Mouse (Mus musculus) monocyte, adult 5-6 weeks (primary cell): ENCODE measurements around the gene Mical3. TPM values are rescaled to one million over a fixed set of nuclear protein-coding genes. Genes with fewer than 3 reads are reported as not detected.

Source experiments
- ATAC-seq: fragments of 153-309, 156-312 bp; replicated peaks from 2 replicates; pipeline ENCODE4 v1.8.0; 2017; ENCODE audit warnings: mild to moderate bottlenecking; ENCODE audit not compliant: low TSS enrichment, insufficient number of reproducible peaks, severe bottlenecking, poor library complexity, low FRiP score
- total RNA-seq: library from RNA; stranded (forward); fragments of 200-1000, 200-491, 200-594 nt; gene quantifications from 3 replicates; pipeline ENCODE4 v1.2.3, GENCODE M21; 2017

The Mical3 gene
- total RNA-seq, 1 experiment from 2014 or later: 2.9 TPM

DNA sequence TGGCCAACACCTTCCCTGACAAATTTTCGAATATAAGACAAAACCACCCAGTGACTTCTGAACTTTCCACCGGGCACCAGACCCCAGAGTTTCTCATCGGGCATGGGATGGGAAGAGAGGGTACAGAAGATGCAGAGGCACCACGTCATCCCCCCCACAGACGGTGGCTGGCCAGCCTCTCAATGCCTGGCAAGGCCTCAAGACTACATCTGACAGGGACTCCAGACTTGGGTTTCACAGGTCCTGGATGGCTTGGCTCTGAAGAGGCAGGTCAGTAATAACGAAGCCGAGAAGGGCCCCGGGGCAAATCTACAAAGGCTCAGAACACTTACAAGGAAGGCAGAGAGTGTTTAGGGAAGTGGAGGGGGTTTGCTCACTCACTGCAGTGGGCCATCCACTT is 33.9 kb downstream of the Mical3 start:
- no peak for ATAC-seq

DNA sequence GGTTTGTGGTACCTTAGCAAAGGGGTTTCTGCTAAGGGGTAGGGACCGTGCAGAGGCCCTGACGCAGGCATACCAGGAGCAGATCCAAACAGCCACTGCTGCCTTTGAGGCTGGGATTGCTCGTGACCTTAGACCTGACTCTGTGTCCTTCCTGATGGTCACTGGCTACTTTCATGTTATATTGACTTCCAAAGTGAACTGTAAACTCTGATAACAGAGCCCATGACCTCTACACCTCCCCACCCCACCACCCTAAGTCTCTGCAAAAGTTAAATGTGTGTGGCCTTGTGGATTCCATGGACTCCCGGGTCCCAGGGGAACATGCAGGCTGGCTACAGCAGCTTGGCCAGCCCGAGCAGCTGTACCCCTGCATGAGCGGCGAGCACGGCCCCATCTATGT is 34.4 kb downstream of the Mical3 start:
- ATAC-seq: no peak

DNA sequence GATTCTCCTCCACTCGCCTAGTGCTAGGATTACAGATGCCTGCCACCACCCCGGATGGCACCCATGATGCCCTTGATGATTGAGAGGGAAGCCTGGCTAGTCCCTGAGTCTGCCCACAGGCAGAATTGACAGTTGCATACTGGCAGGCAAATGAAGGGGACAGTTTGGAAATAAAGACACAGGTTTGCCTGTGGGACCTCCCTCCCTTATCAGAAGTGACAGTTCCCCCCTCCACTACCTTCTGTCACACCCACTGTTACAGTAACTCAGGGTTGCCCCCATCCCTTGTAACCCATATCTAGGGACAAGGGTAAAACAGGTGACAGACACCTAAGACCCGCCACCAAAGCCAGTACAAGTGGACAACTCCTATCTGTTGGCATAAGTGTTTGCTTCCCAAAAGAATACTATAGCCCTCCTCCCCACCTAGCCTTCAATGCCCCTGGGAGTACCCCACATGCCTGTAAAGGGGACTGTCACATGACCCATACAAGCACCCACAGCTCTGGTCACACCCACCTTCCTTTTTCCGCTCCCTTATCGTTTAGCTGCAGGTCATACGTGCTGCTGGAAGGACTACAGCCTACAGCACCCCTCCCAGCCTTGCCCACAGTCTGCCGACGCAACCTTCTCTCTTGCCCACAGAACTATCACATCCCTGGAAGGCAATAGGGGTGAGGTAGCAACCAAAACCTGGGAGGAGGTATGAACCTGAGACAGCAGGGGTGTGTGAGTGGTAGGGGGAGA is 37.0 kb downstream of the Mical3 start:
- no peak for ATAC-seq

DNA sequence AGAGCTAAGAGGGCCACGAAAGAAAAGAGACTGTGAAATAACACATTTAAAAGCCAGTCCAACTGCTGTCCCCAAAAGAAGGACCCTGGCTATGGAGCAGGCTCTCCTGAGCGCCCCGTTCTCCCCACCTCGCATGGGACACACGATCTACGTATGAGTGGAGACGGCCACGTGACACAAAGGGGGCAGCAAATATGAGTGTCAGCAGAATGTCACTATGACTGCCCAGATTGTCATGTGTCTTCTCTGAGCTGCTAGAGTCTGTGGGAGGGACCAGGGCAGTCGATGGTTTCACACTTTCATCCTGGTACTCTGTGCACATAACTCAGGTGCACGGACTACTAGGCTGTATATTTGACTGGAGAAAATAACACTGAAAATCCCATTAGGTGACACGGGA is 40.0 kb downstream of the Mical3 start:
- no peak for ATAC-seq

DNA sequence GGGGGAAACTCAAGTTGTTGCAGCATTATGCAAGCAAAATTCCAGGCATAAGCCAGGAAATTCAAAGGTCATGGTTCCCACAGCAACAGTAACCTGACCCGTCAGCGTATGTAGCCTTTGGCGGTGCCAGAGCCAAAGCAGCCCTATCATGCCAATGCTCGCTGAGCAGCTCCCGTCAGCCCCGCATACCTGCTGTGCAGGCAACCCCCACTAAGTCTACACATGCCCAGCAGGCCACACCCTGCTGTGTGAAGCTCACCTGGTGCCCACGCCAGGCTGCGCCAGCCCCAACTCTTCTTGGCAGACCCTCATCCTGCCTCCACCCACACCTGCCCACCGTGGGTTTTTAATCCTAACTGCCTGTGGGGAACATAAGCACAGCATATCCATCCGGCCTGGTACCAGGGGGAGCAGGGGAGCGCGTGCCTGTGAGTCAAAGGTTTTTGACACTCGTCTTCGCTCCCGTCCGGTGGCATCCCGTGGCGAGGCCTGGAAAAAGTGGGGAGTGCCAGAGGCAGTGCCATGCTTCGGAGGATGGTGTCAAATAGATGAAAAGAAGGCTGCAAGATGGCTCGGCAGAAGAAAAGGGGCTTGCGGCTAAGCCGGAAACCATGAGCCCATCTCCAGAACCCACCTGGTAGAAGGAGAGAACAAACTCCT is 43.1 kb downstream of the Mical3 start:
- no peak for ATAC-seq

DNA sequence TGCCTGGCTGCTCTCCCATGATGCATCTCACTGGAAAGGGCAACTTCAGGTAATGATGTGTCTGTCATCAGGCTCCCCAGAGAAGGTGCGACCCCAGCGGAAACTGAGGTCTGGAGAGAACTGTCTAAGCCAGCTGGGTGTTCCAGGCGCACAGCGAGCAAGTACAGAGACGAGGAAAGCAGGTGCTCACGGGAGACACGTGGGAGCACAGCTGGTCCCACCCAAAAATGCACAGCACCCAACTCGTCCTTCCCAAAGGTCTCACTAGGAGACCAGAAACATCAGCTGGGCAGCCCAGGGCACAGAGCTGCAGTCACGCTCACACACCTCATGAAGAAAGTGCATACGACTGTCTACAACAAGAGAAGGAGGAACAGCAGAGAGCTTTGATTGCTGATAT is 43.7 kb downstream of the Mical3 start:
- ATAC-seq: no peak

DNA sequence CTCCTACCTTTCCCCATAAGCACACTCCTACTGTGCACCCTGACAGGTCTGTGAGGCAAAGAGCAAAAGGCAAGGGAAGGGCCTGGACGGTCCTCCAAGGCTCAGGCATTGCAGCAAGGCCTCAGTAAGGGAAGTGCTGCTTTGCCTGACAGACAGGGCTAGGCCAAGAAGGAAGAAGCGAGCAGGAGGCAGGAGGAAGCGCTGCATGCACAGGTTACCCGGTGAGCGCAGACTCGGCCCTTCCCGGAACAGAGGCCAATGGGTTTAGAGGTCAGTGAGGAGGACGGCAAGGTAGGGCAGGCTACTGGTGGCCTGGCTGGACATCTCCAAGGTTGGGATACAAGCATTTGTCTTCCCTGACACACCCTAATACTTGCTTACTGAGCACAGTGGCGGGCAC is 44.6 kb downstream of the Mical3 start:
- no peak for ATAC-seq

DNA sequence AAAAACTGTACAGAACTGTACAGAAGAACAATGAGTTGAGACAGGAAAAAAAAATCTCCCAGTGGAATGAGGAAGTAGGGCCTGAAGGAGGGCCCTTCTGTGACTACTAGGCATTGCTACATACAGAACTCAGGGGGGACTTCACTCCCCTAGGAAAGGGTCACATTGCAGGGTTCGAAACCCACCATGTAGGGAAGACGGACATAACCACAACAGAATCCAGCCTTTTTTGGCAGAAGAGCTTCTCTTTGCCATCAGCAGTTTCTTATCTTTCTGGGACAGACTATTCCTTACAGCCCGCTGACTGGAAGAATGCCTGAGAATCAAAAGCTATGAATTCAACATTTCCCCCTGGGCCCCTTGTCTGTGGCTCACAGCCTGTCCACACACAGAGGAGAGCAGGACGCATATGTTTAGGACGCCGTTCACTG is 46.7 kb downstream of the Mical3 start:
- no peak for ATAC-seq

DNA sequence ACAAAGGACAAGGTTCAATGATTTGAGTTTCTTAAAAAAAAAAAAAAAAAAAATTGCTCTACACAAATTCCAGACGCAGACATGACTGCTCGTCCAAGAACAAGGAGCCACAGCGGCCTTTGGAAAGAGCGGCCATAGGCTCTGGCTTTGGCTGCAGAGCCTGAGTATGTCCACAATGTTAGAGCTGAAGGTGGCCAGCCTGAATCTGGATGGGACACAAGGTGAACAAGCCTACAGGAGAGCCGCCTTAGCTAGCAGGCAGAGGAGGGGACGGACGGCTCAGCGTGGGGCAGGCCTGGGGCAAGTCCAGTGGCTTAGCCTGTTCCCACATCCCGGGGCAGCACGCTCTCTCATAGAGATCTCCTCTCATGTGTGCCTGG is 48.7 kb downstream of the Mical3 start:
- no peak for ATAC-seq

DNA sequence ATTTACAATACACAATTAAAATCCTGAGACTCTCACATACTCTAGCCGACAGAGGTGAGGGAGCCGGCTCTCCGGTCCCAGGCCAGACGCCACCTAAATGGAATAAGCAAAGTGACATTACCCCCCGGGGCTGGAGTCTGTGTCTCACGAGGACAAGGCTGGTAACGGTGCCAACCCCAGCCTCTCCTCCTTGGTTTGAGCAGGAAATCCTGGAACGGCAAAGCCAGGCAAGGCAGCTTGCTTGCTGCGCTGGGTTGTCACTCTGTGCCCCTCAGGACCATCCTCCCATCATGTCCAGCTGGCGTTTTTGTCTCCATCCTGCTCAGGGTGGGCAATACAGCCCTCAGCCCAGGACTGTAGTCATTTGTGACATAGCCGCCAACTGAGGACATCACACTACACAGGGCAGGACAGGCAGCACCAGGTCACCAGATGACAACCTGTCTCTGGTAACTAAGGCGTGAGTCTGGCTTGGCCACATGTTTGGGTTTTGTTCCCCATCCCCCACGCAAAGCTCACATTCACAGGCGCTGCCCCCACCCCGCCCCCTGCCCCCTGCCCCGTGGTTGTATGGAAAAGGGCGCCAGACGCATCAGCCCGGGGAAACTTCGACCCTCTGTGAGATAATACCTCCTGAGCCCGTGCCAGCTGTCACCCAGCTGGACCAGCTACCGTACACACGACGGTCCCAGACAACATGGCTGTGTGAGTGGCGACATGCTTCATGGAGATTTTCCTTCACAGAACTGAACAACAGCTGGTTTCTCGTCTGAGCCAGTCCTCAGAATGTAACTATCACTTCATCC is 49.3 kb downstream of the Mical3 start:
- no peak for ATAC-seq

DNA sequence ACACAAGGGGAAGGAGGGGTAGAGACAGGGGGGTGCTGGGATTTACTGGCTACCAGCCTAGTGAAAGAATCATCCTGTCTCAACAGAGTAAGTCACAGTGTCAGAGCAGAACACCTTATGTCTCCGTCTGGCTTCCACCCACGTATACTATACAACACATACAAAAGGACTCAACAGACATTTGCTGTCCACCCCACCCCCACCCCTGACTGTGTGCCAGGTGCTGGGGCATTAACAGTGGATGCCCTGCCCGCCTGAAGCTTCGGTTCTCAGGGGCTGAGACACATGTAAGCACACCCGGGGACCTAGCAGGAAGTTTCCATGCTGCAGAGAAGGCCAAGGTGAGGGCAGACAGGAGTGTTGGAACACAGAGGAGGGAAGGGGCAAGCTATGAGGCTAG is 52.6 kb downstream of the Mical3 start:
- no peak for ATAC-seq

DNA sequence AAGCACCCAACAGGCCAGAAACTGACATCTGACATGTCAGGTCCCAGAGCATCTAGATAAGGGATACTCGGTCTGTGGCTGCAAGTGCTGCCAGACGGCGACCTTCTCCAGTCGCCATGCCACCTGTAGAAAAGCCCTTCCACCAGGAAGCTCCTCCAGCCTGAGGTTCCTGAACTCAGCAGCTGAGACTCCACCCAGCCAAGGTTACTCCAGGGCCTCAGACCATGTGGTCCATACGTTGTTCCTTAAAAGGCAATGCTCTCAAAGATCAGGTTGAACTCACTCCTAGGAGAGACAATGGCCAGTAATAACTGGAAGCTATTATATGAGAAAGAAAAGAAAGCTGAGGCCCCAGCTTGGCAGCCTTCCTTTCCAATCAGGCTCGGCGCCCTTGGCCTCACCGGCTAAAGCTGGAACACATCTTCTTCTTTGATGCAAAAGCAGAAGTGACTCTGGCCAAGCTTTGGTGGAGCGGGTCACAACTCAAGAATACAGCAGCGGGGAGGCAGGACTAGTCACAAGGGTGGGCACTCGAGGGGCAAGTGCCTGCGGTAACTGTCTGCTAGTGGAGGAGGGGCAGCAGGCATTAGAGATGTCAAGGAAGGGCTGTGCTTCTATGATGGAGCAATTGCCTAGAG is 53.8 kb downstream of the Mical3 start:
- no peak for ATAC-seq

DNA sequence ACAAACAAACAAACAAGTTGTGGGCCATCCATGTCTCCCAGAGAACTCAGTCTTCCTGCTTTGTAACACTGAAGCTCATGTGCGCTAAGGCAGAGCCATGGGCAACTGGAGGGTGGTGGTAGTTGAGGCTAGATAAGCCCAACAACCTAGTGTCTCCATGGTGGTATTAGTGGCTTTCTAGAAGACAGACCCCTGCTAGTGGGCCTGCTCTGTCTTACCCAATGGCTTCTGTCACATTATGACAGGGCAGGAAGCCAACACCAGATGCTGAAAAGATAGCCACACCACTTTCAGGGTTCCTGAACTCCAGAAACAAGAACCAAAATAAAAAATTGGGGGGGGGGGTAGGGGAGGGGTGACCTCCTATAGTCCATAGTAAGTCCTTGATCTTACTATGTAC is 55.0 kb downstream of the Mical3 start:
- no peak for ATAC-seq

DNA sequence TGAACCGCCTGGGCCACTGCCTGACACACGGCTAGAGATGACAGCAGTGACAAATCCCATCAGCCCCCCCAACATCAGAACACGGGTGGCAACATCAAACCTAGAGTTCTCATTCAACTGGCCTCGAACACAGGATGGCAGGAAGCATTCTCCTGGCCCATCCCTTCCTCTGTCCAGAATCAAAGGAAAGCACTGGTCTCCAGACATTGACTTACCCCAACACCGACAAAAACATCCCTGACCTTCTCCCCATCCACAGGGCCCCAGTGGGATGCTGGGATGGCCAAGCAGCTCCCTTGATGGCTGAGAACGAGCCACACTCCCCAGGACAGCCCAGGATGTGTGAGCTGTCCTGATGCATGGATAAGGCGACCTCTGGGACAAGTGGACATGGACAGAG is 57.5 kb downstream of the Mical3 start:
- ATAC-seq: no peak

DNA sequence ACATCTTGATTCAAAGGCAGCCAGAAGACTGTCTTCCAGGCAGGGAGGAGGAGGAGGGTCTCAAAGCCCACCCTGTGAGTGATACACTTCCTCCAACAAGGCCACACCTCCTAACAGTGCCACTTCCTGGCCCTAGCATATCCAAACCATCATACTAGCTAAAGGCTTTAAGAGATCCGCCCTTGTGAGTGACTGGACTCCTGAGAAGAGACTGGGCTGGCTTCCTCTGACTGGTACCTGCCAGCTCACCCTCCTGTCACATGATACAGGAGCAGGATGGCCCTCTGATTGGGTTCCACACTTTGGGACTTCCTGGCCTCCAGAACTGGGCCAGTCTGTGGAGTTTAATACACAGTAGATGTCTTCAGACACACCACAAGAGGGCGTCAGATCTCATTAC is 58.2 kb downstream of the Mical3 start:
- no peak for ATAC-seq

DNA sequence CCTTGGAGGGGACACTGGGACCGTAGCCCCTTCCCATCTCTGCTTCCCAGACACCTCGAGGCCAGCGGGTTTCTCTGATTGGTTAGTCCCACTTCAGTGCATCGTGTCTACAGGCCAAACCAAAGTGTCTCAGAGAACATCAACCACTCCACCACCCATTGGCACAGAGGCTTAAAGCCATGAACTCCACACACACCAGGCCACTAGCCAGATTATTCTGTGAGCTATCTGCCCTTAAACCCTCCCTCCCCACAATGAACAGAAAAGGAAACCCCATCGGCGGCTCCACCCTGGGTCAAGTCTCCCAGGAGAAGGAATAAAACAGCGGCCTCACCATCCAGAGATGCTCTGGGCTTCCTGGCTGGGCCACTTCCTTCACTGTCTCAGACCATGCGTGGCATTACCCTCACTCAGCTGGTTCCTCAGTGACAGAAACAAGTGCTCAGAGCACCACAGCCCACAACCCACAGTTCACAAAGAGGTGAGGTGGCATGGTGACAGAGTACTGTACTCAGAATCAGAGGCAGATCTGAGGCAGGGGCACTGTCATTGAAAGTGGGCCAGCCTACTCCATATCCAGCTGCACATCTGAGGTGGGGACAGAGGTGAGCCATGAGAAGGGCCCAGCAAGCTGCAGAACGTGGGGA is 60.1 kb downstream of the Mical3 start:
- ATAC-seq: no peak

DNA sequence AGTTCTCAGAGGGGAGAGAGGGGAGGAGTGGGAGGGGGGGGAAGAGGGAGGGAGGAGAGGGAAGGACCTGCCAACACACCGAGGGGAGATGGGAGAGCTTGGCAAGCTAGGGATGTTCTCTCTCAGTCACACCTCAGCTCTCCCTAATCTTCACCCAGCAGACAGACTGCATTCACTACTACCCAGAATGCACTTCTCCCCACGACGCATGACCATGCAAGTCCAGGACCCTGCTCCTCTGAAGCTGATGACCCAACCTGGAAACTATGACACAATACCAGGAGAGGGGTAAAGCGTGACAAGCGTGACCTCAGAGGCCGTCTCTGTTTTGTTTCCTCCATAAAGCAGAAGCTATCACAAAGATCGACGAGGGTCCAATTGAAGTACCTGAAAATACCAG is 61.6 kb downstream of the Mical3 start:
- ATAC-seq: no peak

DNA sequence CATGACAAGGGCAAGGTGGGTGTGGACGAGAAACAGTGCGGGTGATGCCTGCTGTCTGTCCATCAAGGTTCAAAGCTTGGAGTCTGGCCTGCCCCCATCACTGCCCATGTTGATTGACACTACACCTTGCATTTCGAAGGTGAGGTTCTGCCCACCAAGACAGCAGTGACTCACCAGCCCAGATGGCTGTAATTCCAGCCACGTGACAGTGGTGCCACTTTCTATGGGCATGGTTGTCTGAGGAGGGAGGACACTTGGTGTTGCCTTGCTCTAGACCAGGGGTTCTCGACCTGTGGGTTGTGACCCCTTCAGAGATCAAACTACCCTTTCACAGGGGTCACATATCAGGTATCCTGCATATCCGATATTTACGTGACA is 62.7 kb downstream of the Mical3 start:
- ATAC-seq: no peak
